Mouse (Mus musculus) midbrain, embryonic 10.5 days (tissue): ENCODE measurements around the gene Cipc. TPM values are rescaled to one million over a fixed set of nuclear protein-coding genes. Genes with fewer than 3 reads are reported as not detected.

Source experiments
- DNase-seq: peaks from one replicate; pipeline ENCODE4 v3.0.0-alpha.2; 2017; ENCODE audit warnings: low spot score
- H3K27ac ChIP-seq: fragments of 300-500 bp; sonication (generic); replicated peaks from 2 replicates; pipeline ENCODE4 v1.5.1; 2016; ENCODE audit warnings: mild to moderate bottlenecking
- H3K27me3 ChIP-seq: fragments of 300-500 bp; sonication (generic); 2 replicates; pipeline ENCODE4 v1.6.1; 2016; ENCODE audit warnings: low read depth, mild to moderate bottlenecking; ENCODE audit not compliant: poor library complexity, severe bottlenecking
- H3K36me3 ChIP-seq: fragments of 300-500 bp; sonication (generic); 2 replicates; pipeline ENCODE4 v1.6.1; 2016; ENCODE audit warnings: mild to moderate bottlenecking, moderate library complexity
- H3K4me1 ChIP-seq: fragments of 300-500 bp; sonication (generic); 2 replicates; pipeline ENCODE4 v1.6.1; 2016
- H3K4me3 ChIP-seq: fragments of 300-500 bp; sonication (generic); 2 replicates; pipeline ENCODE4 v1.5.1; 2016; ENCODE audit warnings: mild to moderate bottlenecking, moderate library complexity
- H3K9me3 ChIP-seq: fragments of 300-500 bp; sonication (generic); replicated peaks from 2 replicates; pipeline ENCODE4 v1.6.1; 2016; ENCODE audit warnings: mild to moderate bottlenecking
- WGBS: fragments of 180-500 bp; shearing (Covaris S2); methylation state at CpG from one replicate; pipeline ENCODE4 v1.1.7; 2016; 5-methylcytosine and 5-hydroxymethylcytosine counted together
- polyA plus RNA-seq: library from polyadenylated mRNA; unstranded; fragments of >200 nt; fragmentation: Nextera tagmentation; extraction: Ambion mirVana; gene quantifications from 2 replicates; pipeline ENCODE4 v1.2.1, GENCODE M21; 2016

Gene Cipc
- polyA plus RNA-seq, 1 experiment from 2014 or later: 33.2 TPM

- 7% methylated on average over 15 of the region's 15 CpGs for WGBS
- H3K4me1 ChIP-seq: peaks cover 38% of the 10 kb centered on the region
- H3K9me3 ChIP-seq: no peaks in the 10 kb centered on the region
- H3K27me3 ChIP-seq: peaks cover 84% of the 10 kb centered on the region
- H3K4me3 ChIP-seq: peak overlapping the region; percentile 70
- H3K36me3 ChIP-seq: no peaks in the 10 kb centered on the region
- H3K27ac ChIP-seq: no peak overlapping the region
- DNase-seq: no peak
Observed at GRCm38 (mm10) chr12:86989378-86989777, 42.5 kb downstream of the Cipc start.

- peaks cover 43% of the 10 kb centered on the region for H3K4me1 ChIP-seq
- H3K36me3 ChIP-seq: no peaks in the 10 kb centered on the region
- peak; percentile 79 for DNase-seq
- H3K4me3 ChIP-seq: peak within 1 kb of the TSS; percentile 70
- peak within 1 kb of the TSS; percentile 70 for H3K27ac ChIP-seq
- no peaks in the 10 kb centered on the region for H3K9me3 ChIP-seq
- H3K27me3 ChIP-seq: peaks cover 83% of the 10 kb centered on the region
- WGBS: 2% methylated on average over 67 of the region's 68 CpGs
Observed at GRCm38 (mm10) chr12:86989890-86990754, 43.3 kb downstream of the Cipc start, which contains the start of gene Zdhhc22. Gene Zdhhc22 (minus strand): TSS chr12:86990430.

- Histone ChIP-seq H3K27ac (peak overlapping the region; percentile 70; the same call in 1 of the 2 replicates), H3K27me3 (peaks cover 80% of the 10 kb centered on the region), H3K4me1 (peaks cover 43% of the 10 kb centered on the region), H3K4me3 (peak overlapping the region; percentile 70), H3K36me3 (no peaks in the 10 kb centered on the region), H3K9me3 (no peaks in the 10 kb centered on the region)
- WGBS: 46% methylated on average over 2 of the region's 2 CpGs
- DNase-seq: no peak
Observed at GRCm38 (mm10) chr12:86990755-86991110, 43.9 kb downstream of the Cipc start.

DNA sequence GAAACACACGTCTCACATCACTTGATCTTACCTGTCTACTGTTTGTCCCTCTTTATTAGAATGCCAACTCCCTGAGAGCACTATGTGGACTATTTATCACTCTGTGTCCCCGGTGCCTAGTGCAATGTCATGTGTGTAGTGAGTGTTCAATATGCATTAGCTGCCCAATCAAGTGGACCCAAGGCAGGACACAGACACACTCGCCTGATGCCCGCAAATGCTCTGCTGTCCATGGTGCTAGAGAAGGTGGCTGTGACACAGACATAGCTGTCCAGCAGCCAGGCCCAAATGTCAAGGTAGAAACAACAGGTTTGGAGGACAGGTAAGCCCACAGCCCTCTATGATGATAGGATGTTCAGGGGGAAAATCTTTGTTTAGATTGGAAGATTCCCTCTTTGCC lies 47.3 kb downstream of the Cipc start:
- peaks cover 39% of the 10 kb centered on the region for H3K4me1 ChIP-seq
- no peak overlapping the region for H3K4me3 ChIP-seq
- DNase-seq: no peak
- H3K27me3 ChIP-seq: peaks cover 46% of the 10 kb centered on the region
- H3K36me3 ChIP-seq: no peaks in the 10 kb centered on the region
- no peak overlapping the region for H3K27ac ChIP-seq
- H3K9me3 ChIP-seq: no peaks in the 10 kb centered on the region
- WGBS: 45% methylated on average over 4 of the region's 4 CpGs

DNA sequence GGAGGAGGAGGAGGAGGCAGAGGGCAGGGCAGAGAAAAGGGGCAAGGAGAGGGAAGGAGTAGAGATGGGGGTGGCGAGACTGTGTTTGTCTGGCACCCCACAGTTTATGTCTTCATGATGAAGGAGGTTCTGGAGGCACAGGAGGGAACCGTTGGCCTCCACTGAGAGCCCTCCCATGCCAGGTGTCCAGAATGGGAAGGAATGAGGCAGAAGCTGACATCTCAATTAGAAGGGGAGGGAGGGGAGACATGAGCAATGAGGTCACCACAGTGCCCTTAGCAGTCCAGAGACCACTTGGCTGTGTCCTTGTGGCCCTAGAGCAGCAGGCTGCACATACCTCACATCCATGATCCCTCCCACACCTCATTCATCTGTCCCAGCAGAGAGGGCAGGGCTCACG lies 47.9 kb downstream of the Cipc start:
- Histone ChIP-seq H3K36me3 (no peaks in the 10 kb centered on the region), H3K27me3 (peaks cover 40% of the 10 kb centered on the region), H3K9me3 (no peaks in the 10 kb centered on the region), H3K4me3 (no peak overlapping the region), H3K27ac (no peak overlapping the region), H3K4me1 (peaks cover 36% of the 10 kb centered on the region)
- WGBS: 46% methylated on average over 3 of the region's 3 CpGs
- DNase-seq: no peak

- no peak for DNase-seq
- Histone ChIP-seq H3K27ac (no peak overlapping the region), H3K27me3 (peaks cover 28% of the 10 kb centered on the region), H3K9me3 (no peaks in the 10 kb centered on the region), H3K36me3 (no peaks in the 10 kb centered on the region), H3K4me1 (peaks cover 32% of the 10 kb centered on the region), H3K4me3 (no peak overlapping the region)
- WGBS: 80% methylated on average over 6 of the region's 6 CpGs
Observed at GRCm38 (mm10) chr12:86995931-86996330, 49.1 kb downstream of the Cipc start.

- no peak overlapping the region for H3K4me3 ChIP-seq
- H3K9me3 ChIP-seq: no peaks in the 10 kb centered on the region
- DNase-seq: no peak
- peaks cover 10% of the 10 kb centered on the region; the same call in 1 of the 2 replicates for H3K27me3 ChIP-seq
- H3K27ac ChIP-seq: no peak overlapping the region
- H3K36me3 ChIP-seq: no peaks in the 10 kb centered on the region
- peaks cover 24% of the 10 kb centered on the region for H3K4me1 ChIP-seq
- WGBS: 87% methylated on average over 4 of the region's 4 CpGs
Observed at GRCm38 (mm10) chr12:86998699-86999098, 51.9 kb downstream of the Cipc start.

- H3K27ac ChIP-seq: no peak overlapping the region
- peaks cover 22% of the 10 kb centered on the region for H3K4me1 ChIP-seq
- no peaks in the 10 kb centered on the region for H3K9me3 ChIP-seq
- no peak for DNase-seq
- no peak overlapping the region for H3K4me3 ChIP-seq
- H3K27me3 ChIP-seq: peaks cover 10% of the 10 kb centered on the region; the same call in 1 of the 2 replicates
- 77% methylated on average over 10 of the region's 10 CpGs for WGBS
- H3K36me3 ChIP-seq: no peaks in the 10 kb centered on the region
Observed at GRCm38 (mm10) chr12:86999283-86999820, 52.5 kb downstream of the Cipc start.

DNA sequence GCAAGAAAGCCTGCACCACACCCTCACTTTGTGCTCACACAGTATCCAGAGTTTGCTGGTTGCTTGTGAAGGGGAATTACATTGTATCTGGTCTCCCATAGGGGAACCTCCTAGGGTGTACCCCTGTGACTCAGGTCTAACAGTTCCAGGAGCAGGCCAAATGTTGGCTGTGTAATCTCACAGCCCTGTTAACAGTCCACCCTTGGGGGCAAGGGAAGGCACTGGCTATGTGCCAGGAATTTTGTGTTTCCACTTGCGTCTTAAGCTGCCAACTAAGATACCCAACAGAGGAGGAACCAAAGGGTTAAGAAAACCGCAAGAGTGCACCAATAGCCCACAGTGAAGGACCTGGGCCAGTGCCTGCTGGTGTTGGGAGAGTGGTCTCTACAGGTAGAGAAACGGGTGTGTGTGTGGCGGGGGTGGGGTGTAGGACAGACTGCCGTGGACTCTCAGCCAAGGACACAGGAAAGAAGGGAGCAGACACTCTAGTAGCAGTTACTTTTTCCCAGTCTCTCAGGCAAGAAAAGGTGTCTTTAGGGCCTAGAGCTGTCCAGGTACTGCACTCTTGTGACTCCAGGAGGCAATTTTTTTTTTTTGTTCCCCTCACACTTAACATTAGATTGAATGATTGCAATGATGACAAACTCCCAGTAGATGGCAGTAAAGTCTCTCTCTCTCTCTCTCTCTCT lies 53.5 kb downstream of the Cipc start:
- H3K36me3 ChIP-seq: no peaks in the 10 kb centered on the region
- 63% methylated on average over 5 of the region's 5 CpGs for WGBS
- H3K4me1 ChIP-seq: peaks cover 20% of the 10 kb centered on the region
- no peak overlapping the region for H3K4me3 ChIP-seq
- H3K27ac ChIP-seq: no peak overlapping the region
- peaks cover 1% of the 10 kb centered on the region; the same call in 1 of the 2 replicates for H3K27me3 ChIP-seq
- no peak for DNase-seq
- H3K9me3 ChIP-seq: no peaks in the 10 kb centered on the region

- no peak for DNase-seq
- Histone ChIP-seq H3K4me1 (peaks cover 25% of the 10 kb centered on the region), H3K27me3 (no peaks in the 10 kb centered on the region), H3K27ac (no peak overlapping the region), H3K9me3 (no peaks in the 10 kb centered on the region), H3K36me3 (no peaks in the 10 kb centered on the region), H3K4me3 (no peak overlapping the region)
- WGBS: 59% methylated on average over 6 of the region's 6 CpGs
Observed at GRCm38 (mm10) chr12:87000840-87001176, 54.0 kb downstream of the Cipc start.

- Histone ChIP-seq H3K4me1 (peaks cover 26% of the 10 kb centered on the region), H3K9me3 (no peaks in the 10 kb centered on the region), H3K27me3 (no peaks in the 10 kb centered on the region), H3K27ac (no peak overlapping the region), H3K36me3 (no peaks in the 10 kb centered on the region), H3K4me3 (no peak overlapping the region)
- DNase-seq: no peak
- WGBS: 68% methylated on average over 7 of the region's 7 CpGs
Observed at GRCm38 (mm10) chr12:87002209-87002608, 55.4 kb downstream of the Cipc start.

- Histone ChIP-seq H3K4me3 (no peak overlapping the region), H3K9me3 (no peaks in the 10 kb centered on the region), H3K4me1 (peaks cover 26% of the 10 kb centered on the region), H3K27me3 (no peaks in the 10 kb centered on the region), H3K27ac (no peak overlapping the region), H3K36me3 (no peaks in the 10 kb centered on the region)
- WGBS: 75% methylated on average over 7 of the region's 7 CpGs
- DNase-seq: no peak
Observed at GRCm38 (mm10) chr12:87002815-87003214, 56.0 kb downstream of the Cipc start.

DNA sequence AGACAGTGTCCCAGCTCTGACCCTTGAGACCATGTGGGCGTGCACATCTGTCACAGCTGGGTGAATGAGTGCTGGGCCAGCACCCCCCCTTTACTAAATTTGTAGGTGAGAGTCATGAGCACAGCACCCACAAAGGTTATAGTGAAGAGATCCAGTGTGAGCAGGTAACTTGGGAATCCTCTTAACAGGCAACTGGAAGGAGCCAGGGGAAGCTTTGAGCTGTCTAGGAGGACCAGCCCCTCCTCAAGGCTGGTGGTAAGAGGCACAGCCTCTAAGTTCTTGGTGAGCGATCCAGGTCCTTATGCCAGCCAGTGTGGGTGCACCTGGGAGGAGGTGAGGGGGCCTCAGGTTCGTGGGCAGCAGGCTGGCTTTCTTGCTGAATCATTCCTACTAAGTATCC lies 56.8 kb downstream of the Cipc start:
- Histone ChIP-seq H3K27me3 (no peaks in the 10 kb centered on the region), H3K4me1 (peaks cover 26% of the 10 kb centered on the region), H3K9me3 (no peaks in the 10 kb centered on the region), H3K4me3 (no peak overlapping the region), H3K27ac (no peak overlapping the region), H3K36me3 (no peaks in the 10 kb centered on the region)
- 63% methylated on average over 3 of the region's 3 CpGs for WGBS
- no peak for DNase-seq
